Mouse (Mus musculus) cortical plate, adult 2 months (tissue): ENCODE measurements at regions not wholly inside any gene's neighbourhood (a gene's known extent, or its start where the extent isn't known, plus 50 kb on each side); places are given as distances from the start of the nearest gene placed in this dataset.

Experiments
- CTCF ChIP-seq: fragments of 200-500 bp; IDR thresholded peaks from 2 replicates; pipeline ENCODE4 v1.5.1; 2011; ENCODE audit warnings: mild to moderate bottlenecking, control low read depth, low read length; ENCODE audit not compliant: insufficient read depth; ENCODE audit errors: extremely low read depth
- POLR2A ChIP-seq: fragments of 200-500 bp; IDR thresholded peaks from 2 replicates; pipeline ENCODE4 v1.6.1; 2011; ENCODE audit warnings: mild to moderate bottlenecking, low read length, control low read depth; ENCODE audit not compliant: insufficient read depth; ENCODE audit errors: extremely low read depth

- TF ChIP-seq POLR2A, result no peak
- no peak for TF ChIP-seq CTCF
These were observed 342.3 kb downstream of the Adam3 start for GRCm38 (mm10) chr8:24383130-24383962.
